Mouse (Mus musculus) heart, embryonic 14.5 days (tissue): ENCODE results near the gene Kcng1. TPM values are rescaled to one million over a fixed set of nuclear protein-coding genes. Genes with fewer than 3 reads are reported as not detected.

Experiments used
- ATAC-seq: fragments of 200-750 bp; cut with Nextera tagmentation; 2 replicates; pipeline ENCODE4 v1.8.0; 2017; ENCODE audit warnings: low read depth, moderate TSS enrichment; ENCODE audit not compliant: insufficient number of reproducible peaks, insufficient read depth, low FRiP score
- H3K27ac ChIP-seq, 2 experiments: fragments of 200-500 bp in 1 of 2; fragments of 300-500 bp in 1 of 2; sonication (generic) in 1 of 2; replicated peaks in 1 of 2; 2 replicates each; pipeline ENCODE4 v1.5.1; 2012 to 2014; ENCODE audit warnings: low read depth in 2 of 2, low read length in 2 of 2, control low read depth in 1 of 2, mild to moderate bottlenecking in 1 of 2, mixed read lengths in 1 of 2; ENCODE audit not compliant: control insufficient read depth in 1 of 2, insufficient read depth in 1 of 2
- H3K27me3 ChIP-seq: fragments of 300-500 bp; sonication (generic); 2 replicates; pipeline ENCODE4 v1.6.1; 2014; ENCODE audit warnings: mild to moderate bottlenecking, low read length, control low read depth; ENCODE audit not compliant: control insufficient read depth, insufficient read depth
- H3K36me3 ChIP-seq: fragments of 300-500 bp; sonication (generic); 2 replicates; pipeline ENCODE4 v1.6.1; 2014; ENCODE audit warnings: mild to moderate bottlenecking, control low read depth, low read length, mixed read lengths; ENCODE audit not compliant: control insufficient read depth, insufficient read depth
- H3K4me1 ChIP-seq, 2 experiments: fragments of 200-500 bp in 1 of 2; fragments of 300-500 bp in 1 of 2; sonication (generic) in 1 of 2; 2 replicates each; pipeline ENCODE4 v1.6.1; 2012 to 2014; ENCODE audit warnings: low read length in 2 of 2, control low read depth in 1 of 2, mixed read lengths in 1 of 2; ENCODE audit not compliant: control insufficient read depth in 2 of 2, insufficient read depth in 2 of 2
- H3K4me2 ChIP-seq: fragments of 300-500 bp; sonication (generic); 2 replicates; pipeline ENCODE4 v1.6.1; 2014; ENCODE audit warnings: mild to moderate bottlenecking, low read length
- H3K4me3 ChIP-seq, 2 experiments: fragments of 200-500 bp in 1 of 2; fragments of 300-500 bp in 1 of 2; sonication (generic) in 1 of 2; 2 replicates each; pipeline ENCODE4 v1.5.1; 2012 to 2014; ENCODE audit warnings: low read length in 2 of 2, mild to moderate bottlenecking in 2 of 2, control low read depth in 1 of 2, low read depth in 1 of 2, moderate library complexity in 1 of 2; ENCODE audit not compliant: control insufficient read depth in 1 of 2, insufficient read depth in 1 of 2
- H3K9ac ChIP-seq: fragments of 300-500 bp; sonication (generic); 2 replicates; pipeline ENCODE4 v1.6.1; 2014; ENCODE audit warnings: mild to moderate bottlenecking, low read length
- H3K9me3 ChIP-seq: fragments of 300-500 bp; sonication (generic); 2 replicates; pipeline ENCODE4 v1.6.1; 2016; ENCODE audit warnings: low read length, control low read depth; ENCODE audit not compliant: control insufficient read depth
- WGBS: fragments of 180-500 bp; shearing (Covaris S2); extraction: QIAGEN DNeasy Blood & Tissue Kit; methylation state at CpG from one replicate; pipeline ENCODE4 v1.1.7; 2014; 5-methylcytosine and 5-hydroxymethylcytosine counted together
- polyA plus RNA-seq: library from polyadenylated mRNA; unstranded; fragments of >200 nt; fragmentation: Nextera tagmentation; extraction: Ambion mirVana; gene quantifications from 2 replicates; pipeline ENCODE4 v1.2.1, GENCODE M21; 2014

Kcng1 gene
- polyA plus RNA-seq, 1 experiment from 2014 or later: 0.36 TPM

DNA sequence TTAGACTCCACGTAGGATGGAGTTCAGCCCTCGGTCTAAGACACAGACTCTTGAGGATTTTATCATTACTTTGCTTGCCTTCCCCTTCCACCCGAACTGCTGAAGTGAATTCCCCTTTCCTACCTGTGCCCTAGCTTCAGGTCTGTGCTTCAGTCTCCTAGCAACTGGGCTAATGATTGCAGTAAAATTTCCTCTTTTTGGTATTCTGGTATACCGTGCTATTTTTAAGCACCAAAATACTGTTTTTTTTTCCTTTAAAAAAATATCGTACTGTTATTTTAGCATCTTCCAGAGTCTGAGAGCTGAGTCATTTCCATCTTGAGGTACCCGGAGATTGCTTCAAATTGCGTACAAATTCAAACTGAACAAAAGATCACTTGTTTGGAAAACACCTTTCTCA lies 27.4 kb upstream of the Kcng1 start:
- peaks cover under 1% of the 10 kb centered on the region; the same call in 1 of the 2 replicates for H3K27me3 ChIP-seq
- H3K36me3 ChIP-seq: no peaks in the 10 kb centered on the region
- no peak overlapping the region for H3K4me3 ChIP-seq
- no peaks in the 10 kb centered on the region for H3K9me3 ChIP-seq
- no peak overlapping the region for H3K27ac ChIP-seq
- H3K4me1 ChIP-seq: no peaks in the 10 kb centered on the region
- H3K4me2 ChIP-seq: no peak overlapping the region
- ATAC-seq: no peak
- 62% methylated on average over 7 of the region's 7 CpGs for WGBS
- no peak overlapping the region for H3K9ac ChIP-seq

DNA sequence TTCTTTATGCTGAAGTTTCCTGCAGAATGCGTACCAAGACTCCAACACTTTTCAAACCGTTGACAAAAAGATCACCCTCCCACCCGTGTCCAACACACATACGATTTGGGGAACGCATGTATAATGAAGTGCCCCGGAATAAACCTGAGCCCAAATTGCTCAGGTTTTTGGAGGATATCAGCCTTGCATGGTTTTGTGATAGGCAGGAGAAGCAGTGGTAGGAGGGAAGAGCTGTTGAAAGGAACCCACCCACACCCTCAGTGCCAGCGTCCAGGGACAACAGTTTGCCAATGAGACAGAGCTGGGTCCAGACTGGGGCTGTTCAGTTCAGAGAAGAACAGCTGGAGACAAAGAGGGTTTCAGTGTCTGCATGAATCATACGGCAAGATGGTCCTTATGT lies 18.1 kb upstream of the Kcng1 start:
- H3K36me3 ChIP-seq: no peaks in the 10 kb centered on the region
- peaks cover 62% of the 10 kb centered on the region for H3K27me3 ChIP-seq
- no peaks in the 10 kb centered on the region for H3K4me1 ChIP-seq
- H3K9me3 ChIP-seq: no peaks in the 10 kb centered on the region
- no peak overlapping the region for H3K4me2 ChIP-seq
- H3K4me3 ChIP-seq: no peak overlapping the region
- no peak for ATAC-seq
- H3K9ac ChIP-seq: no peak overlapping the region
- WGBS: 79% methylated on average over 8 of the region's 8 CpGs
- no peak overlapping the region for H3K27ac ChIP-seq

DNA sequence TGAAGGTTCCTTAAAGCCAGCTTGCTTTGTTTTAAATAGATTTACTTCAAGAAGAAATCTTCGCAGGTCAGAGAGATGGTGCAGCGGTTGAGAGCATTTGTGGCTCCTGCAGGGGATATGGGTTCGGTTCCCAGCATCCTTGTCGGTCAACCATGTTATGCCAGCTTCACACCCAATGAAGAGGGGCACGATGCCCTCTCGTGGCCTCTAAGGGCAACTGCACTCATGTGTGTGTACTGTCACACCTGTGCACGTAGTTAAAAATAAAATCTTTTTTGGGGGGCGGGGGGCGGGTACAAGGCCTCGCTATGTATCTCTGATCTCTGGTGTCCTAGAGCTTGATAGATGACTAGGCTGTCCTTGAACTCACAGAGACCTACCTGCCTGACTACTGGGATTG lies 15.0 kb upstream of the Kcng1 start:
- Histone ChIP-seq H3K4me2 (no peak overlapping the region), H3K36me3 (no peaks in the 10 kb centered on the region), H3K4me3 (no peak overlapping the region), H3K27me3 (peaks cover 69% of the 10 kb centered on the region), H3K9me3 (no peaks in the 10 kb centered on the region), H3K9ac (no peak overlapping the region), H3K4me1 (peaks cover 9% of the 10 kb centered on the region in 2 experiments), H3K27ac (no peak overlapping the region)
- 81% methylated on average over 10 of the region's 10 CpGs for WGBS
- ATAC-seq: no peak

DNA sequence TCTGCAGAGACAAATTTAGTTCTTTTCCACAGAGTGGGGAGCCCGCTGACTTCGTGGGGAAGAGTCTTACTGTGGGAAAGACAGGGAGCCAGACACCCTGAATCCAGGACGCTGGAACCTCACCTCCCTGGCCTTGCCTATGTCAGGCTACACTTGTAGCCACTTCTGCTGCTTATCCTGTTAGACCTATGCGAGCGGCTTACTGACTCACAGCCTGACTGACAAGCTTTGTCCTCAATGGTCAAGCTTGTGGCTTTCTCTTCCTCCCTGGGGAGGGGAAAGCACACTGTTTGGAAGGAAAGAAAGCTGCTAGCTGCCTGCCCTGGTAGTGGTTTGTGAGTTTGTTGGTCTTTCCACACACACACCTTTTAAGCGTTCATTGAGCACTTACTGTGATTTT lies 11.0 kb upstream of the Kcng1 start:
- Histone ChIP-seq H3K4me1 (peaks cover 9% of the 10 kb centered on the region in 2 experiments), H3K4me2 (peak overlapping the region; percentile 14; the same call in 1 of the 2 replicates)
- ATAC-seq: no peak

DNA sequence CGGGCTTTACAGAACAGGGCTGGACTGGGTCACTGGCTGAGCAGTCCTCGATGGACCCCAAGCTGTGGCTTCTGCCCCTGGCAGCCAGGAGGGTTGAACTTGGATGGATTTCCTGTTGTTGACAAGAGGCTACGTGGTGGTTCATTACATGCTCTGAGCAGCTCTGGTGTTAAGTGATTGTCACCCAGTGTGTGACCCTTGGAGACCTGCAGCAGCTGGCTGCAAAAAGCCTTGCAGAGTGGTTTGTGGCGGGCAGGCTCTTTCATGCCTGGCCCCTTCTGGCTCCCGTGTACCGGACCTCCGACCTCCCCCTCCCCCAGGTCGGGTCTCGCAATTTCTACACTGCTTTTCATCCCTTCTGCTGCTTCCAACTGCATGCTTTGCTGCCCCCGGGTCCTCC lies 10.5 kb upstream of the Kcng1 start:
- peaks cover 9% of the 10 kb centered on the region in 2 experiments for H3K4me1 ChIP-seq
- H3K9me3 ChIP-seq: peaks cover 10% of the 10 kb centered on the region
- WGBS: 15% methylated on average over 10 of the region's 10 CpGs
- no peak for ATAC-seq
- peak overlapping the region; percentile 14; the same call in 1 of the 2 replicates for H3K4me2 ChIP-seq
- no peak overlapping the region for H3K9ac ChIP-seq
- H3K27me3 ChIP-seq: peaks cover 71% of the 10 kb centered on the region
- no peaks in the 10 kb centered on the region for H3K36me3 ChIP-seq
- H3K27ac ChIP-seq: no peak overlapping the region
- no peak overlapping the region for H3K4me3 ChIP-seq

More for the DNA sequence above, 11.0 kb upstream of the Kcng1 start:
- Histone ChIP-seq H3K27me3 (peaks cover 67% of the 10 kb centered on the region), H3K27ac (no peak overlapping the region), H3K9ac (no peak overlapping the region), H3K36me3 (no peaks in the 10 kb centered on the region), H3K4me3 (no peak overlapping the region), H3K9me3 (peaks cover 10% of the 10 kb centered on the region)
- 12% methylated on average over 6 of the region's 6 CpGs for WGBS

DNA sequence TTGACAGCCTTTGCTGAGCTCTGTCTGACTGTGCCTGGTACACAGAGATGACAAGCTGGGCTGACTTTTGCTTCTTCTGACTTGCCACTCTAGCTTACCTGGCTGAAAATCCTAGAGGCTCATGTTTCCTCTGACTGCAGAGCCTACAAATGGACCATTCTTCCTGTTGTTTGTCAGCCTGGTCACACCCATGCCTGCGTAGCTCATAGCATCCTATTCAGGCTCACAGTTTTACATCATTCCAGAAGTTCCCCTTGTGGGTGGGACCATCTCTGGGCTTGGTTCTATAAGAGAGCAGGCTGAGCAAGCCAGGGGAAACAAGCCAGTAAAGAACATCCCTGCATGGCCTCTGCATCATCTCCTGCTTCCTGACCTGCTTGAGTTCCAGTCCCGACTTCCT lies 8.3 kb upstream of the Kcng1 start:
- WGBS: 80% methylated on average over 2 of the region's 2 CpGs
- Histone ChIP-seq H3K9ac (no peak overlapping the region), H3K9me3 (peaks cover 17% of the 10 kb centered on the region), H3K27ac (no peak overlapping the region), H3K4me2 (no peak overlapping the region), H3K36me3 (no peaks in the 10 kb centered on the region), H3K4me3 (no peak overlapping the region), H3K27me3 (peaks cover 79% of the 10 kb centered on the region), H3K4me1 (peaks cover 9% of the 10 kb centered on the region in 2 experiments)
- ATAC-seq: no peak

DNA sequence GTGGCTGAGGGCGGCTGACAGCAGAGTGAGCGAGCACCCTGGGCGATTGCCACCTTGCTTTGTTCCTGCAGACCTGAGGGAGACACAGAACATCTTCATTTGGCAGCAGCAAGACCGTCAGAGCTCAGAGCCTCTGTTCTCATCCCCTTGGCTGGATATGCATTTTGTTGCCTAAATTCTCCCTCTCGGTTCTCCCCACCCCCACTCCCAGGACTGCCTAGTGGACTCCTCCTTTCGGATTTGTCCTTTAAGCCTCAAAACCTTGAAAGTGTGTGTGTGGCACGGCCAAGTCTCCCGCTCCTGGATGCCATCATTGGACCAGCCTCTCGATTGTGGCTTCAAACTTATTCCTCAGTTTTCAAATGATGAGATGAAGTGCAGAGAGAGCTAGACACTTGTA lies 7.5 kb upstream of the Kcng1 start:
- Histone ChIP-seq H3K9ac (no peak overlapping the region), H3K27me3 (peaks cover 73% of the 10 kb centered on the region), H3K36me3 (no peaks in the 10 kb centered on the region), H3K4me1 (peaks cover 12% of the 10 kb centered on the region in 2 experiments), H3K9me3 (peaks cover 17% of the 10 kb centered on the region), H3K27ac (no peak overlapping the region), H3K4me3 (no peak overlapping the region), H3K4me2 (no peak overlapping the region)
- 56% methylated on average over 9 of the region's 9 CpGs for WGBS
- ATAC-seq: no peak

DNA sequence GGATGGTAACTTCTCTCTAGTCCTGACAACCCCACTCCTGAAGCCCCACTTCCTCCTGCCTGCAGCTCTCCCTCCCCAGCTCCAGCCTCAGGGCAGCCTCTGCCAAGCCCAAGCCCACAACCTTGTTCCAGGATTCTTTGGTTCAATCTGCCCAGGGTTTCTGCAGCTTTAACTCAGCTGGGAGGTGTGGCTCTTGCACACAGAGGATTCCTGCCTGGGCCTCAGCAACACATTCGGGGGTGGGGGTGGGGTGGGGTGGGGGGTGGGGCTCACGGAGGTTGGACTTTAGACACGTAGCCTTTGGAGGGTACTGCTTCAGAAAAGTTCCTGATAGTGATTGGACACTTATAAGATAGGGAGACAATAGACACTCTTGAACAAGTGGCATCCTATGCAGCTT lies 5.5 kb upstream of the Kcng1 start:
- ATAC-seq: no peak
- H3K4me2 ChIP-seq: no peak overlapping the region
- 16% methylated on average over 3 of the region's 3 CpGs for WGBS

More for the DNA sequence above, 5.5 kb upstream of the Kcng1 start:
- no peak overlapping the region for H3K27ac ChIP-seq
- H3K4me3 ChIP-seq: no peak overlapping the region
- H3K27me3 ChIP-seq: peaks cover 71% of the 10 kb centered on the region
- H3K9ac ChIP-seq: no peak overlapping the region
- peaks cover 7 to 10% of the 10 kb centered on the region in 2 experiments for H3K4me1 ChIP-seq
- H3K9me3 ChIP-seq: peaks cover 17% of the 10 kb centered on the region
- no peaks in the 10 kb centered on the region for H3K36me3 ChIP-seq
